Mouse (Mus musculus) monocyte, adult 2 months (primary cell): Measurements from ENCODE around the gene Gm49601.

ENCODE experiments used
- DNase-seq, 2 experiments: peaks; one replicate each; pipeline ENCODE4 v3.0.0; 2022; ENCODE audit warnings: low spot score in 2 of 2, low read depth in 1 of 2

The Gm49601 gene

GRCm38 (mm10) chr16:18611752-18612151 lies 14.5 kb downstream of the Gm49601 start:
- no peak for DNase-seq

GRCm38 (mm10) chr16:18609099-18609498 lies 17.1 kb downstream of the Gm49601 start:
- DNase-seq: no peak

GRCm38 (mm10) chr16:18608226-18608625 lies 18.0 kb downstream of the Gm49601 start:
- no peak for DNase-seq

GRCm38 (mm10) chr16:18605705-18606104 lies 20.5 kb downstream of the Gm49601 start:
- DNase-seq: no peak

- DNase-seq: no peak
Measured at GRCm38 (mm10) chr16:18604267-18604701, 21.9 kb downstream of the Gm49601 start.

GRCm38 (mm10) chr16:18601447-18601846 lies 24.8 kb downstream of the Gm49601 start:
- no peak for DNase-seq

GRCm38 (mm10) chr16:18598006-18598405 lies 28.2 kb downstream of the Gm49601 start:
- no peak for DNase-seq

- DNase-seq: no peak
Measured at GRCm38 (mm10) chr16:18596255-18596654, 30.0 kb downstream of the Gm49601 start.

- no peak for DNase-seq
Measured at GRCm38 (mm10) chr16:18593930-18594329, 32.3 kb downstream of the Gm49601 start.

GRCm38 (mm10) chr16:18591047-18592018 lies 34.9 kb downstream of the Gm49601 start:
- no peak for DNase-seq

GRCm38 (mm10) chr16:18589804-18590790 lies 36.1 kb downstream of the Gm49601 start, which contains the start of gene Tbx1:
TSS of gene Tbx1 (minus strand) at chr16:18590671.
- DNase-seq: no peak

- DNase-seq: no peak
Measured at GRCm38 (mm10) chr16:18589080-18589621, 37.1 kb downstream of the Gm49601 start.

- no peak for DNase-seq
Measured at GRCm38 (mm10) chr16:18588738-18589055, 37.5 kb downstream of the Gm49601 start.

GRCm38 (mm10) chr16:18587847-18588737 lies 38.1 kb downstream of the Gm49601 start:
- DNase-seq: no peak

- DNase-seq: no peak
Measured at GRCm38 (mm10) chr16:18586906-18587546, 39.2 kb downstream of the Gm49601 start.

- DNase-seq: no peak
Measured at GRCm38 (mm10) chr16:18586076-18586905, 39.9 kb downstream of the Gm49601 start.

- DNase-seq: no peak
Measured at GRCm38 (mm10) chr16:18585676-18586075, 40.6 kb downstream of the Gm49601 start.

GRCm38 (mm10) chr16:18584901-18585510 lies 41.2 kb downstream of the Gm49601 start:
- DNase-seq: no peak
